Mouse (Mus musculus) T-helper 2 cell (primary cell): Measurements from ENCODE around the gene Npas3.

ENCODE experiments used
- in situ Hi-C: fragments of 300-600 bp; cut with MboI, MseI; formaldehyde crosslinking; loops from one replicate; pipeline ENCODE4 v1.15.1; 2025; ENCODE audit warnings: high pct_unique_total_duplicates

The Npas3 gene

GRCm38 (mm10) chr12:53409711-53410110 lies 161.2 kb downstream of the Npas3 start:
- in situ Hi-C loops, result no loop called here

GRCm38 (mm10) chr12:53410647-53411046 lies 162.2 kb downstream of the Npas3 start:
- in situ Hi-C loops, result no loop called here

GRCm38 (mm10) chr12:53416096-53416495 lies 167.6 kb downstream of the Npas3 start:
- in situ Hi-C loops, result no loop called here

- in situ Hi-C loops, result no loop called here
Observed at GRCm38 (mm10) chr12:53421701-53422100, 173.2 kb downstream of the Npas3 start.

GRCm38 (mm10) chr12:53423631-53424030 lies 175.2 kb downstream of the Npas3 start:
- in situ Hi-C loops, result no loop called here

GRCm38 (mm10) chr12:53426006-53426405 lies 177.5 kb downstream of the Npas3 start:
- in situ Hi-C loops, result no loop called here

GRCm38 (mm10) chr12:53427153-53427552 lies 178.7 kb downstream of the Npas3 start:
- in situ Hi-C loops, result no loop called here

GRCm38 (mm10) chr12:53442029-53442428 lies 193.6 kb downstream of the Npas3 start:
- in situ Hi-C loops, result no loop called here

- in situ Hi-C loops, result no loop called here
Observed at GRCm38 (mm10) chr12:53447469-53447868, 199.0 kb downstream of the Npas3 start.

- in situ Hi-C loops, result no loop called here
Observed at GRCm38 (mm10) chr12:53448040-53448439, 199.6 kb downstream of the Npas3 start.

GRCm38 (mm10) chr12:53467549-53467948 lies 219.1 kb downstream of the Npas3 start:
- in situ Hi-C loops, result no loop called here

- in situ Hi-C loops, result no loop called here
Observed at GRCm38 (mm10) chr12:53474486-53474885, 226.0 kb downstream of the Npas3 start.

GRCm38 (mm10) chr12:53484924-53485323 lies 236.4 kb downstream of the Npas3 start:
- in situ Hi-C loops, result no loop called here

GRCm38 (mm10) chr12:53496386-53496785 lies 247.9 kb downstream of the Npas3 start:
- in situ Hi-C loops, result no loop called here

GRCm38 (mm10) chr12:53514885-53515284 lies 266.4 kb downstream of the Npas3 start:
- in situ Hi-C loops, result no loop called here

GRCm38 (mm10) chr12:53519556-53519955 lies 271.1 kb downstream of the Npas3 start:
- in situ Hi-C loops, result no loop called here

- in situ Hi-C loops, result no loop called here
Observed at GRCm38 (mm10) chr12:53522631-53523030, 274.2 kb downstream of the Npas3 start.

GRCm38 (mm10) chr12:53527046-53527445 lies 278.6 kb downstream of the Npas3 start:
- in situ Hi-C loops, result no loop called here

GRCm38 (mm10) chr12:53529345-53529744 lies 280.9 kb downstream of the Npas3 start:
- in situ Hi-C loops, result no loop called here

- in situ Hi-C loops, result no loop called here
Observed at GRCm38 (mm10) chr12:53536816-53537215, 288.3 kb downstream of the Npas3 start.

GRCm38 (mm10) chr12:53556359-53556758 lies 307.9 kb downstream of the Npas3 start:
- in situ Hi-C loops, result no loop called here

GRCm38 (mm10) chr12:53558259-53558658 lies 309.8 kb downstream of the Npas3 start:
- in situ Hi-C loops, result no loop called here

- in situ Hi-C loops, result no loop called here
Observed at GRCm38 (mm10) chr12:53566712-53567387, 318.4 kb downstream of the Npas3 start.

GRCm38 (mm10) chr12:53581181-53581580 lies 332.7 kb downstream of the Npas3 start:
- in situ Hi-C loops, result no loop called here
